Mouse (Mus musculus) heart, postnatal 0 days (tissue): ENCODE results near the gene Abcc4. TPM values are rescaled to one million over a fixed set of nuclear protein-coding genes. Genes with fewer than 3 reads are reported as not detected.
A peak's percentile ranks its signal among the peaks of the same experiment; 100 is the strongest.

Experiments
- ATAC-seq: fragments of 200-750 bp; cut with Nextera tagmentation; 2 replicates; pipeline ENCODE4 v1.8.0; 2017; ENCODE audit warnings: low read depth, moderate number of reproducible peaks, moderate library complexity; ENCODE audit not compliant: insufficient read depth
- DNase-seq: peaks from one replicate; pipeline ENCODE4 v3.0.0-alpha.2; 2016; ENCODE audit warnings: low spot score
- H3K27ac ChIP-seq: fragments of 300-500 bp; sonication (generic); 2 replicates; pipeline ENCODE4 v1.5.1; 2014; ENCODE audit warnings: low read depth, mild to moderate bottlenecking
- H3K27me3 ChIP-seq: fragments of 300-500 bp; sonication (generic); 2 replicates; pipeline ENCODE4 v1.6.1; 2014; ENCODE audit warnings: low read length, mixed read lengths; ENCODE audit not compliant: control insufficient read depth, insufficient read depth
- H3K36me3 ChIP-seq: fragments of 300-500 bp; sonication (generic); replicated peaks from 2 replicates; pipeline ENCODE4 v1.6.1; 2014; ENCODE audit warnings: low read length, mixed read lengths; ENCODE audit not compliant: control insufficient read depth, insufficient read depth
- H3K4me1 ChIP-seq: fragments of 300-500 bp; sonication (generic); 2 replicates; pipeline ENCODE4 v1.6.1; 2014; ENCODE audit warnings: antibody characterized with exemption; ENCODE audit not compliant: control insufficient read depth, insufficient read depth
- H3K4me2 ChIP-seq: fragments of 300-500 bp; sonication (generic); 2 replicates; pipeline ENCODE4 v1.6.1; 2014; ENCODE audit warnings: low read depth, mild to moderate bottlenecking, low read length, moderate library complexity
- H3K4me3 ChIP-seq: fragments of 300-500 bp; sonication (generic); 2 replicates; pipeline ENCODE4 v1.5.1; 2014; ENCODE audit warnings: low read depth, low read length
- H3K9ac ChIP-seq: fragments of 300-500 bp; sonication (generic); replicated peaks from 2 replicates; pipeline ENCODE4 v1.6.1; 2014; ENCODE audit warnings: low read depth, low read length, mixed read lengths
- H3K9me3 ChIP-seq: fragments of 300-500 bp; sonication (generic); replicated peaks from 2 replicates; pipeline ENCODE4 v1.6.1; 2016; ENCODE audit warnings: low read length; ENCODE audit not compliant: control insufficient read depth
- CTCF ChIP-seq: IDR thresholded peaks from 2 replicates; pipeline ENCODE4 v1.5.1; 2016; ENCODE audit warnings: antibody characterized with exemption, control low read depth, low read depth
- EP300 ChIP-seq: IDR thresholded peaks from 2 replicates; pipeline ENCODE4 v1.6.1; 2016; ENCODE audit warnings: antibody characterized with exemption, low read depth
- WGBS: fragments of 180-500 bp; shearing (Covaris S2); extraction: QIAGEN DNeasy Blood & Tissue Kit; methylation state at CpG from one replicate; pipeline ENCODE4 v1.1.7; 2014; 5-methylcytosine and 5-hydroxymethylcytosine counted together
- polyA plus RNA-seq: library from polyadenylated mRNA; unstranded; fragments of >200 nt; fragmentation: Nextera tagmentation; extraction: Ambion mirVana; gene quantifications from 2 replicates; pipeline ENCODE4 v1.2.1, GENCODE M21; 2015
- total RNA-seq: library from RNA; depleted of rRNA; stranded (reverse); fragments of >200 nt; gene quantifications from 2 replicates; pipeline ENCODE4 v1.2.3, GENCODE M21; 2014; ENCODE audit warnings: low replicate concordance

The Abcc4 gene
- total and polyA plus RNA-seq, 2 experiments from 2014 or later = 0.83 to 2.0 TPM

- Histone ChIP-seq H3K4me1 (no peaks in the 10 kb centered on the region), H3K27me3 (no peaks in the 10 kb centered on the region), H3K36me3 (no peaks in the 10 kb centered on the region), H3K4me3 (no peak overlapping the region), H3K27ac (no peak overlapping the region), H3K9ac (no peak overlapping the region), H3K4me2 (no peak overlapping the region), H3K9me3 (no peaks in the 10 kb centered on the region)
- DNase-seq (no peak), ATAC-seq (no peak)
- TF ChIP-seq EP300 (no peak), CTCF (no peak)
- 59% methylated on average over 5 of the region's 5 CpGs for WGBS
These were observed 19.4 kb upstream of the Abcc4 start for GRCm38 (mm10) chr14:118725467-118725866.

DNA sequence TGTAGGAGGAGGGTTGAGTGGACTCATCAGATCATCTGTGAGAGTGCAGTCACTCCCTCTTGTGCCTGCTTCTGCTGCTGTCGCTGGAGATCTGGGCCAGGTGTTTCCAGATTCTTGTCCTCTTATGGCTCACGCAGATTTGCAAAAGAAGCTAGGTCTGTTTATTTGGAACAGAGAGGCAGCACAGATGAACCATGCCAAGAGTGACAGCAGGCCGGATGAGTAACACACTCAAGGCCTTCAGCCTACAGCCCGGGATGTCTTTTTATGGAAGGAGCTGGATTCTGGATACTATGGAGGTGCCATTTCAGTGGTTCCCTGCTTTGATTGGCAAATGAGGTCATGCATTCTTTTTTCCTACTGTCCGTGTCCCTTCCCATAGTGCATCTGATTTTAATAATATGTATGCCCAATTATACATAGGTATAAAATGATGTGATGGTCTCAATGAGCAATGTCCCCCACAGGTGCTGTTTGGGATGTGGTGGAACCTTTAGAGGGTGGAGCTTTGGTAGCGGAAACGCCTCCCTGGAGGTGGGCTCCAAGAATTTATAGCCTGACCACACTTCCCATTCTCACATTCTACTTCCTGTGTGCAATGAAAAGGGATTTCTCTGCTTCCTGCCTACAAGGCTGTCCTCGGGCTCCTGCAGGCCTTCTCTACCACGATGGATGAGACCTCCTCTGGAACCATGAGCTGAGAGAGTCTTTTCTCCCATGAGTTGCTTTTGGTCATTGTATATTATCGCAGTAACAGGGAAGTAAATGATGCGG, 18.1 kb upstream of the Abcc4 start:
- 79% methylated on average over 11 of the region's 11 CpGs for WGBS
- DNase-seq = no peak

DNA sequence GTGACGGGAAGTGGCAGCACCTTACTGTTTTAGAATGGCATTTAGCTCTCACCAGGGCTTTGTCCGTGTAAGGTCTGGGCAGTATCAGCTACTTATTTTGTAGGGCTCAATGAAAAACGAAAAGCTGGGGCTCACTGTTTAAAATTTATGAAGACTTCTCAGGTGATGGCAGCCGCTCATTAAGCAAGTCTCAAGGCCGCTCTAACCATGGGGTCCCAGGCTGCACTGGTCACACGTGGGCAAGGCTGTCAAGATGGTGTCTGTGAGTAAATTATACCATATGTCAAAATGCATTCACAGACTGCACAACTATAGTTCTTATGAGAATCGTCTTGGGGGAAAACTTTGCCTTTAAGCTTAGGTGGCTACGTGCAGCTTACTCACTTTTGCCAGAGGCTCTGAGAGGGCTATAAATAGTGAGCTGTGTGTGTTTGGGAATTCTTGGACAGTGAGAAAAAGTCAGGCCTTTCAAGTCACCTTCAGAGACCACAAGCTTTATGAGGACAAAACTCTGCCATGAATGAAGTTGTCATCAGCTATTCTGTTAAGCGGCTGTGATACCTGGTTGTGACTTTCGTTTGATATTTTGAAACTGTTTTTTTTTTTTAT, 13.7 kb upstream of the Abcc4 start:
- TF ChIP-seq EP300 (no peak), CTCF (no peak)
- no peak overlapping the region for H3K4me3 ChIP-seq
- WGBS = 50% methylated on average over 10 of the region's 10 CpGs
- DNase-seq (peak; percentile 17), ATAC-seq (peak; percentile 73; the same call in 1 of the 2 replicates)
- no peaks in the 10 kb centered on the region for H3K36me3 ChIP-seq
- no peak overlapping the region for H3K9ac ChIP-seq
- peak overlapping the region; percentile 27; the same call in 1 of the 2 replicates for H3K27ac ChIP-seq
- H3K9me3 ChIP-seq = no peaks in the 10 kb centered on the region
- H3K27me3 ChIP-seq = no peaks in the 10 kb centered on the region
- H3K4me1 ChIP-seq = 0 out of 2 replicates have a peak, but pooled peaks cover 4% of the 10 kb centered on the region
- no peak overlapping the region for H3K4me2 ChIP-seq

More for the DNA sequence above, 18.1 kb upstream of the Abcc4 start:
- Histone ChIP-seq H3K4me1 (0 out of 2 replicates have a peak, but pooled peaks cover 4% of the 10 kb centered on the region), H3K9me3 (no peaks in the 10 kb centered on the region), H3K9ac (no peak overlapping the region), H3K27ac (no peak overlapping the region), H3K36me3 (no peaks in the 10 kb centered on the region), H3K27me3 (no peaks in the 10 kb centered on the region), H3K4me2 (no peak overlapping the region), H3K4me3 (no peak overlapping the region)
- ATAC-seq = no peak
- TF ChIP-seq CTCF (no peak), EP300 (no peak)

DNA sequence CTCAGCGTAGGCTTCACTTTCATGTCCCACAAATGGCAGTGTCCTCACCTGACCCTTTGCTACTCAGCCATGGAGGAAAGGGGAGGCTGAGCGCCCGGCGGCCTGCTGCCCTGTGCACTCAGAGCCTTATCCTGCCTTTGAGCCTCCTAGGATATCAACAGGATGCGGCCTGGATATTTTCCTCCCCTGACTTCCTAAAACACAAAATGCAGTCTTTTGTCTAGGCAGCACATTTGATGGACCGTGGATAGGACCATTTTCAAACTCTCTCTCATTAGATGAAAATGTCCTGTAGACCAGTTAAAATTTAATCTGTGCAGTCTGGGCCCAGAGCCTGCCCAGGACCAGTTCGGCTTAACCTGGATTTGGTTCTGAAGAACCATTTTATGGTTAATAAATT, 12.6 kb upstream of the Abcc4 start:
- Histone ChIP-seq H3K36me3 (no peaks in the 10 kb centered on the region), H3K4me1 (peaks cover 8% of the 10 kb centered on the region; the same call in 1 of the 2 replicates), H3K9me3 (no peaks in the 10 kb centered on the region), H3K4me2 (no peak overlapping the region), H3K4me3 (no peak overlapping the region), H3K9ac (no peak overlapping the region), H3K27ac (no peak overlapping the region), H3K27me3 (no peaks in the 10 kb centered on the region)
- TF ChIP-seq CTCF (no peak), EP300 (no peak)
- peak; percentile 48; the same call in 1 of the 2 replicates for ATAC-seq
- WGBS = 63% methylated on average over 7 of the region's 7 CpGs
- no peak for DNase-seq

DNA sequence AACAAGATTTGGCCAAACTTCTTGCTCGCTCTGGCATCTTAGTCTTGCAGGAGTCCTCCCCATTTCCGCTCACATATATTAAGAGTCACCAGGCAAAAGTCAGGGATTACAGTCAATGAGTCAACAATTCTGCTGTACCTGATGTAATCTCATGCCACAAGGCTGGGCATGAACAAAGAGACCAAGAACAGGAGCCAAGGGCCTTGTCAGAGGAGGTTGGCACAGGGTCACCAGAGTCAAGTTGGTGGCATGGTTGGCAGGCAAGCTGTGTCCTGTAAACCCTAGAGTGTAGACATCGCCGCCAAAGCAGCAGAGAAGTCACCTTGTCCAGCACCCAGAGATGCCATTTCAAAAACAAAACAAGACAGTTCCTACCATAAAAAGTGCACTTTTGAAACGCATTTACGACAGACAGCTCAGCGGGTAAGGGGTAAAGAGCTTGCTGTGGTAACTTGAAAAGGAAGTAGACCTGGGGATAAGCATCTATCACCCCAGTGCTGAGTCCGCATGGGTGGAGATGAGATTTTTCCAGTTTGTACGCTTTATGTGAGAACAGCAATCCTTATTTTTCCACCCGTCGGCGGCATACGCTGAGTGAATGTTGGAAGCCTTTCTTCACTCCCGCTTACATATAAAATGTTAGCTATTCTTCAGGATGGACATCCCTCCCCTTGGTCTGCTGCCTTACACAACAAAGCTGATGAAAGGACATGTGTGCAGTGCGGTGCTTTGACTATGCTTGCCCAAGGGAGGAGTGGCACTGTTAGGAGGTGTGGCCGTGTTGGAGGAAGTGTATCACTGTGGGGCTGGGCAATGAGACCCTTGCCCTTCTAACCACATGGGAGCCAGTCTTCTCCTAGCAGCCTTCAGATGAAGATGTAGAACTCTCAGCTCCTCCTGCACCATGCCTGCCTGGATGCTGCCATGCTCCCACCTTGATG, 10.6 kb upstream of the Abcc4 start:
- no peak overlapping the region for H3K27ac ChIP-seq
- H3K4me2 ChIP-seq = no peak overlapping the region
- H3K9ac ChIP-seq = no peak overlapping the region
- H3K27me3 ChIP-seq = no peaks in the 10 kb centered on the region
- no peaks in the 10 kb centered on the region for H3K36me3 ChIP-seq
- ATAC-seq = no peak
- H3K4me1 ChIP-seq = peaks cover 16% of the 10 kb centered on the region
- WGBS = 86% methylated on average over 16 of the region's 16 CpGs
- no peak overlapping the region for H3K4me3 ChIP-seq
- no peak for DNase-seq
- no peak for TF ChIP-seq EP300
- no peak for TF ChIP-seq CTCF
- H3K9me3 ChIP-seq = no peaks in the 10 kb centered on the region
